Mouse (Mus musculus) hindbrain, embryonic 14.5 days (tissue): ENCODE results near the gene Ccr7. TPM values are rescaled to one million over a fixed set of nuclear protein-coding genes. Genes with fewer than 3 reads are reported as not detected.

Experiments used
- ATAC-seq: fragments of 200-750 bp; cut with Nextera tagmentation; 2 replicates; pipeline ENCODE4 v1.8.0; 2017; ENCODE audit warnings: moderate number of reproducible peaks, mild to moderate bottlenecking, moderate TSS enrichment, moderate library complexity; ENCODE audit not compliant: low FRiP score
- DNase-seq: peaks from one replicate; pipeline ENCODE4 v3.0.0-alpha.2; 2015; ENCODE audit warnings: low spot score
- H3K27ac ChIP-seq: fragments of 300-500 bp; sonication (generic); 2 replicates; pipeline ENCODE4 v1.5.1; 2014; ENCODE audit warnings: mild to moderate bottlenecking, moderate library complexity
- H3K27me3 ChIP-seq: fragments of 300-500 bp; sonication (generic); 2 replicates; pipeline ENCODE4 v1.6.1; 2014; ENCODE audit warnings: mild to moderate bottlenecking, low read length, mixed read lengths; ENCODE audit not compliant: control insufficient read depth, insufficient read depth
- H3K36me3 ChIP-seq: fragments of 300-500 bp; sonication (generic); replicated peaks from 2 replicates; pipeline ENCODE4 v1.6.1; 2014; ENCODE audit not compliant: control insufficient read depth, insufficient read depth
- H3K4me1 ChIP-seq: fragments of 300-500 bp; sonication (generic); replicated peaks from 2 replicates; pipeline ENCODE4 v1.6.1; 2014; ENCODE audit warnings: antibody characterized with exemption, low read length, mixed read lengths; ENCODE audit not compliant: control insufficient read depth, insufficient read depth
- H3K4me2 ChIP-seq: fragments of 300-500 bp; sonication (generic); replicated peaks from 2 replicates; pipeline ENCODE4 v1.6.1; 2014; ENCODE audit warnings: mild to moderate bottlenecking, moderate library complexity
- H3K4me3 ChIP-seq: fragments of 300-500 bp; sonication (generic); replicated peaks from 2 replicates; pipeline ENCODE4 v1.5.1; 2014; ENCODE audit warnings: mild to moderate bottlenecking, low read length
- H3K9ac ChIP-seq: fragments of 300-500 bp; sonication (generic); 2 replicates; pipeline ENCODE4 v1.6.1; 2014
- H3K9me3 ChIP-seq: fragments of 300-500 bp; sonication (generic); 2 replicates; pipeline ENCODE4 v1.6.1; 2016; ENCODE audit warnings: low read length; ENCODE audit not compliant: control insufficient read depth
- WGBS: fragments of 180-500 bp; shearing (Covaris S2); extraction: QIAGEN DNeasy Blood & Tissue Kit; methylation state at CpG from one replicate; pipeline ENCODE4 v1.1.7; 2014; 5-methylcytosine and 5-hydroxymethylcytosine counted together
- polyA plus RNA-seq: library from polyadenylated mRNA; unstranded; fragments of >200 nt; fragmentation: Nextera tagmentation; extraction: Ambion mirVana; gene quantifications from 2 replicates; pipeline ENCODE4 v1.2.1, GENCODE M21; 2014

Gene Ccr7
- polyA plus RNA-seq, 1 experiment from 2014 or later = not detected

DNA sequence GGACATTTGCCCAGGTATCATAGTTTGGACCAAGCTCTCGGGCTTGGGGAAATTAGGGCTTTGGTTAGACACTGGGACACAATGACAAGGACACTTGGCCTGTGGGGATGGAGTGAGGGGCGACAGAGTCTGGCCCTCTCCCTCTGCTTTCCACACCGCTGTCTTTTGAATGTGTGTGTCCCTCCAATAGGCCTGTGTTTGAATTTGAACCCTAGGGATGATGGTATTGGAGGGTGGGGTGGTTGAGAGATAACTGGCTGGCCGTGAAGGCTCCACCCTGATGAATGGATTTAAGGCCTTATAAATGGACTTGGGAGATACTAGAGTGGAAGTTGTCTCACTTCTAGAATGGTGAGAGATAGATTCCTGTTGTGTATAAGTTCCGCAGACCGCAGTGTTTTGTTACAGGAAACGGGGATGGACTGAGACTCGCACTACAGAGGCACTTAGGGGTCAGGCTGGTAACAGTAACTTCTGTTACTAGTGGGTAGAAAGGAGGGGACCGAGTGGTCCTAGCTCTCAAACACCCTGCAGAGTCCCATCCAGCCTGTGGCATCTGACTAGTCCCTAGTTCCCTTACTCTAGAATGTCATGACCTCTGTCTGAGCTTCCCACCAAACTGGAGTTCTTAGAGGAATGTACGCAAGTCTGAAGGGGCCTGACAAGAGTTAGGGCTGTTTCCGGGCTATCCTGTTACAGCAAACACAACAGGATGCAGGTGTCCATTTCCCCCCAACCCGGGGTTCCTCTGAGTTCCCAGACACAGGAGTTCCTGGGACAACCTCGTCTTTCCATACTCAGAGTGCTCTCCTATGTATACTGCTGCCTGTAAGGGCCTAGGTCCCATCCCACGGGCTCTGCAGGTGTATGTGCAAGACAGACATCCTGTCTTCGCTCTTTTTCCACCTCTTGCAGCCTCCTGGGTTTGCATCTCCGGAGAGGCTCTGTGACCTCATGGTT, 11.5 kb downstream of the Ccr7 start:
- Histone ChIP-seq H3K27ac (no peak overlapping the region), H3K9me3 (no peaks in the 10 kb centered on the region), H3K4me2 (no peak overlapping the region), H3K4me1 (peaks cover 18% of the 10 kb centered on the region), H3K9ac (no peak overlapping the region), H3K4me3 (no peak overlapping the region), H3K36me3 (no peaks in the 10 kb centered on the region), H3K27me3 (no peaks in the 10 kb centered on the region; the same call in 1 of the 2 replicates)
- WGBS = 82% methylated on average over 16 of the region's 16 CpGs
- ATAC-seq (no peak), DNase-seq (no peak)

DNA sequence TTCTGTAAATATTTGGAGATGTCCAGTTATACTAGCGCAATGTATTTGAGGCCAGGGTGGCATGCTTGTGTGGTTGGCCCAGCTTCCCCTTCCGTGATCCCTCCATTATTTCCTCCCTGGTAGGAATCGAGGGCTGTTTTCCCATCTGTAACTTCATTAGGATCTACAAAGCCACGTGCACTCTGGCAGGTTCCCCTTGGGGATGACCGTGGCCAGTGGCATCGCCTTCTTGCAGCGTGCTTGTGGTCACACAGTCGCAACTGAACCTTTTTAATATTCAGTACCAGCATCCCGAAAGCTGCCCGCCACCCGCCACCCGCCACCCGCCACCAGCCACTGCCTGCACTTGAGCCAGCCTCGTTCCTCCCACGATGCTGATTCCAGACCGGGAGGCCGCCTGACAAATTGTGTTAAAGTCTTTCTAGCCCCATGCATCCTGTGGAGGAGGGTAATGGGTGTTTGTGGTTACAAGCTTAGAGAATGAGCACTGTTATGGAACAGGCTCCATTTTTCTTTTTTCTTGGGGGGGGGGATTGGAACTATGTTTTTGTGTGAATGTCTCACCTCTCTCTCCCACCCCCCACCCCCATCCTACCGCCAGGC, 12.3 kb downstream of the Ccr7 start:
- H3K4me3 ChIP-seq = no peak overlapping the region
- 36% methylated on average over 18 of the region's 18 CpGs for WGBS
- H3K4me2 ChIP-seq = no peak overlapping the region
- no peak overlapping the region; the same call in 1 of the 2 replicates for H3K27ac ChIP-seq
- DNase-seq = no peak
- no peaks in the 10 kb centered on the region for H3K9me3 ChIP-seq
- no peak overlapping the region for H3K9ac ChIP-seq
- no peak for ATAC-seq
- H3K4me1 ChIP-seq = peaks cover 13% of the 10 kb centered on the region
- no peaks in the 10 kb centered on the region; the same call in 1 of the 2 replicates for H3K27me3 ChIP-seq
- no peaks in the 10 kb centered on the region for H3K36me3 ChIP-seq

DNA sequence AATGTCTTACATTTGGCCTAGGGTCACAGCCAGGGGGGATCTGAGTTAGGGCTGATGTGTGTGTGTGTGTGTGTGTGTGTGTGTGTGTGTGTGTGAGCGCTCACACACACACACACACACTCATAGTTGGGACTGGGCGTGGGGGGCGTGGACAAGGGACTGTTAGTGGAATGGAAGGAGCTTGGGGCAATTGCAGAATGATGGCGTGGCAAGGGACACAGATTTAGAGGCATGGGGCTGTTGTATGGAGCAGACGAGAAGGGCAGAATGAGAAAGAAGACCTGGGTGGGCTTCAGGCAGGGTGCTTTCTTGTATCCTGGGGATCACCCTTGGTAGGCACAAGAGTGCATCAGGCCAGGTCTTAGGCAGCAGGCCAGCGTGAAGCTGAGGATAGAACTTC, 12.8 kb downstream of the Ccr7 start:
- WGBS = 84% methylated on average over 6 of the region's 6 CpGs

DNA sequence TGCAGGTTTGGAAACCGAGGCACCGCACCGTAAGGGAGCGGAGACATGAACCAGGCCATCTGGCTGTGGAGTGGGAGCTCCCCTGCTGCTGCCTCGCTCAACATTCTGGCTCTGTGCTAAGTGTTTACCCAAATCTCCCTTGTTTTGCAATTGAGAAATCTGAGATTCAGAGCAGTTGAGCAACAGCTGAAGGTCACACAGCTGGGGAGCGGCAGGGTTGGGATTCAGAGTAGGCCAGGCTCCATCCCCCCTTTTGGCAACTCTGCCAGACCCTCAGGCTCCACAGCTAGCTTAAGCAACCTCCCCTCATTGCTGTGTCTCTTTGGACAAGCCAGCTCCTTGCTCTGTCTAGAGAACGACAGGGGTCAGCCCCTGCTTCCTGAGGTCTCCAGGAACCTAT, 13.3 kb downstream of the Ccr7 start:
- Histone ChIP-seq H3K27ac (no peak overlapping the region), H3K4me1 (0 out of 2 replicates have a peak, but pooled peaks cover 7% of the 10 kb centered on the region), H3K4me3 (no peak overlapping the region), H3K9me3 (no peaks in the 10 kb centered on the region), H3K36me3 (no peaks in the 10 kb centered on the region), H3K9ac (no peak overlapping the region), H3K27me3 (no peaks in the 10 kb centered on the region; the same call in 1 of the 2 replicates), H3K4me2 (no peak overlapping the region)
- DNase-seq = no peak
- WGBS = 69% methylated on average over 7 of the region's 7 CpGs
- no peak for ATAC-seq

More for the DNA sequence above, 12.8 kb downstream of the Ccr7 start:
- Histone ChIP-seq H3K27me3 (no peaks in the 10 kb centered on the region; the same call in 1 of the 2 replicates), H3K27ac (no peak overlapping the region; the same call in 1 of the 2 replicates), H3K9me3 (no peaks in the 10 kb centered on the region), H3K9ac (no peak overlapping the region), H3K4me2 (no peak overlapping the region), H3K4me1 (peaks cover 7% of the 10 kb centered on the region; the same call in 1 of the 2 replicates), H3K36me3 (no peaks in the 10 kb centered on the region), H3K4me3 (no peak overlapping the region)
- no peak for DNase-seq
- no peak for ATAC-seq

DNA sequence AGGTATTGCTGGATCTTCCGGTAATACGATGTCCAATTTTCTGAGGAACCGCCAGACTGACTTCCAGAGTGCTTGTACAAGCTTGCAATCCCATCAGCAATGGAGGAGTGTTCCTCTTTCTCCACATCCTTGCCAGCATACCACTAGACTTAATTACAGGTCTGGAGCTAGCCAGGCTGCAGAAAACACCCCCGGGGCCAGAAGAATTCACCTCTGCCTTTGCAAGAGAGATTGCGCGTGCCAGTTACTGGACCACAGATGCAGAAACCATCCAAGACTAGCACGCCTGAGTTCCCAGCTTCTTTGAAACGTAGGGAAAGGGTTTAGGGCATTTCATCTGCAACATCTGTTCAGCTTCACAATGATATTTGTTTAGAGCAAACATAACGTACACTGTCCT, 15.9 kb downstream of the Ccr7 start:
- 84% methylated on average over 9 of the region's 9 CpGs for WGBS
- DNase-seq (no peak), ATAC-seq (no peak)
- Histone ChIP-seq H3K4me3 (no peak overlapping the region), H3K4me1 (0 out of 2 replicates have a peak, but pooled peaks cover 7% of the 10 kb centered on the region), H3K9me3 (no peaks in the 10 kb centered on the region), H3K27ac (no peak overlapping the region), H3K9ac (no peak overlapping the region), H3K27me3 (no peaks in the 10 kb centered on the region; the same call in 1 of the 2 replicates), H3K4me2 (no peak overlapping the region), H3K36me3 (no peaks in the 10 kb centered on the region)

DNA sequence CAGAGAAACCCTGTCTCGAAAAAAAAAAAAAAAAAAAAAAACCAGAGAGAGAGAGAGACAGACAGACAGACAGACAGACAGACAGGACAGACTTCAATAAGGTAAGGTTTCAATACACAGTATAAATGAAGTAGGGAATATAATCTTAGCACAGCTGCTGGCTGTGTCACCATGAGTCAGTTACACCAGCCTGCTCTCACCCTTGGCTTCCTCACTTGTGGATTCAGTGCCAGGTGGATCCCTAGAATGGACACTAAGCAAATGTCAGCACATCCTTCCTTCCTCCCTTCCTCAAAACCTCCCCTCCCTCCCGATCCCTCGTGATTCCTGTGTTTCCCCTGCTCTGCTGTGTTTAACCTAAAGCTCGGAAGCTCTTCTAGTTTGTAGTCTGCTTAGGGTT, 17.5 kb downstream of the Ccr7 start:
- H3K4me1 ChIP-seq = peaks cover 13% of the 10 kb centered on the region
- H3K9me3 ChIP-seq = no peaks in the 10 kb centered on the region
- no peak overlapping the region for H3K27ac ChIP-seq
- 95% methylated on average over 4 of the region's 4 CpGs for WGBS
- no peak overlapping the region for H3K4me2 ChIP-seq
- no peaks in the 10 kb centered on the region for H3K36me3 ChIP-seq
- no peak overlapping the region for H3K9ac ChIP-seq
- H3K27me3 ChIP-seq = no peaks in the 10 kb centered on the region
- DNase-seq (no peak), ATAC-seq (no peak)
- no peak overlapping the region for H3K4me3 ChIP-seq

DNA sequence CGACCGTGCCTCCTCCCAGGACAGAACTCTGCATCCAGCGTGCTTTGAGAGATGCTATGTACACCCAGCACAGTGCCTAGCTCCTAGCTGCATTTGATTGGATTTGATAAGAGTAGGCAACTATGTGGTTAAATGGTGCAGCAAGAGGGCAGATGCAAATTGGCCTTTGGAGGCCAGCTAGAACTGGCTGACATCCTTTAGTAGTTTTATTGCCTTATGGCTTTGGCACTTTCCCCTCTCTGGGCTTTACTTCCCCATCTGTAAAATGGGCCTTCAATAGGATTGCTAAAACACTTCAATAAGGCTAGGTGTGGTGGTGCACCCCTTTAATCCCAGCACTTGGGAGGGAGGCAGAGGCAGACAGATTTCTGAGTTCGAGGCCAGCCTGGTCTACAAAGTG, 17.9 kb downstream of the Ccr7 start:
- Histone ChIP-seq H3K9ac (no peak overlapping the region), H3K9me3 (no peaks in the 10 kb centered on the region), H3K27ac (no peak overlapping the region), H3K27me3 (no peaks in the 10 kb centered on the region), H3K4me3 (no peak overlapping the region), H3K4me2 (no peak overlapping the region), H3K36me3 (no peaks in the 10 kb centered on the region), H3K4me1 (peaks cover 13% of the 10 kb centered on the region)
- no peak for ATAC-seq
- DNase-seq = no peak
- 65% methylated on average over 4 of the region's 4 CpGs for WGBS

DNA sequence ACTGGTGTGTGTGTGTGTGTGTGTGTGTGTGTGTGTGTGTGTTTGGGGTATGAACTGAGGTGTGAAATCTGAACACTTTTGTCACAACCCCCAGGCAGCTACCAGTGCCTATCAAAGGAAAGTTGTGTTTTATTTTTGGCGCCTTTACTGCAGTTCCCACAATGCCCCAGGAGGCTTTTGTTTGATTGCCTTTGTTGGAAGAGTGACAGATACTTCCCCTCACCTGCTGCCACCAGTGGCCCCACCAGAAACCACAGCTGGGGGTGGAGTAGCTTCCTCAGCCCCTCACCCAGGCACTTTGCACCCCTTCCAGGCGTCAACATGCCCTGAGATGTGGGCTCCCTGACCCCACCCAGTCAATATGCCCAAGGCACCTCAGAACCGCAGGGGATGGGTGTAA, 18.5 kb downstream of the Ccr7 start:
- no peak for ATAC-seq
- no peaks in the 10 kb centered on the region for H3K27me3 ChIP-seq
- no peak overlapping the region for H3K4me3 ChIP-seq
- H3K9ac ChIP-seq = no peak overlapping the region
- no peak for DNase-seq
- no peak overlapping the region for H3K4me2 ChIP-seq
- 48% methylated on average over 3 of the region's 3 CpGs for WGBS
- H3K27ac ChIP-seq = no peak overlapping the region
- H3K4me1 ChIP-seq = peaks cover 16% of the 10 kb centered on the region
- H3K9me3 ChIP-seq = no peaks in the 10 kb centered on the region
- H3K36me3 ChIP-seq = no peaks in the 10 kb centered on the region

DNA sequence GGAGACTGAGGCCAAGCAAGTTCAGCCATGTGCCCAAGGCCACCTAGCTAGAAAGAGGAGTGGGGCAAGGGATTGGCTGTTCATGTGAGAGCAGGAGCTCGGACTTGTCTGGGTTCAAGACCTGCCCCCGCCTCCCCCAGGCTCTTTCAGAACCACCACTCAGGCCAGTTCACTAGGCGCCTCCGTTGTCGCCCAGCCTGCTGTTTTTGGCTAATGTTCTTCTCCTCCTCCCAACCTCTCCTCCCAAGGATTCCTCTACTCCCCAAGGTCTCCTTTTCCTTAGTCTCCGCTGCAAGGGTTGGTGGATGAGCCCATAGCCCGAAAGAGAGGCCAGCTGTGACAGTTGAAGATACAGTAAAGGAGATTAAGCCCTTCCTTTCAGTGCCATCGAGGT, 19.8 kb downstream of the Ccr7 start:
- WGBS = 80% methylated on average over 8 of the region's 8 CpGs
- no peaks in the 10 kb centered on the region for H3K27me3 ChIP-seq
- H3K4me1 ChIP-seq = peaks cover 17% of the 10 kb centered on the region
- no peak for DNase-seq
- H3K4me2 ChIP-seq = no peak overlapping the region
- ATAC-seq = no peak
- no peak overlapping the region for H3K27ac ChIP-seq
- H3K36me3 ChIP-seq = no peaks in the 10 kb centered on the region
- no peaks in the 10 kb centered on the region for H3K9me3 ChIP-seq
- no peak overlapping the region for H3K4me3 ChIP-seq
- no peak overlapping the region for H3K9ac ChIP-seq
